Mouse (Mus musculus) telencephalon, adult 2 months (tissue): ENCODE measurements around the gene Fbxo5.

Experiments used
- DNase-seq: peaks from one replicate; pipeline ENCODE4 v3.0.0-alpha.2; 2011; ENCODE audit warnings: low read depth, low spot score

Gene Fbxo5

DNA sequence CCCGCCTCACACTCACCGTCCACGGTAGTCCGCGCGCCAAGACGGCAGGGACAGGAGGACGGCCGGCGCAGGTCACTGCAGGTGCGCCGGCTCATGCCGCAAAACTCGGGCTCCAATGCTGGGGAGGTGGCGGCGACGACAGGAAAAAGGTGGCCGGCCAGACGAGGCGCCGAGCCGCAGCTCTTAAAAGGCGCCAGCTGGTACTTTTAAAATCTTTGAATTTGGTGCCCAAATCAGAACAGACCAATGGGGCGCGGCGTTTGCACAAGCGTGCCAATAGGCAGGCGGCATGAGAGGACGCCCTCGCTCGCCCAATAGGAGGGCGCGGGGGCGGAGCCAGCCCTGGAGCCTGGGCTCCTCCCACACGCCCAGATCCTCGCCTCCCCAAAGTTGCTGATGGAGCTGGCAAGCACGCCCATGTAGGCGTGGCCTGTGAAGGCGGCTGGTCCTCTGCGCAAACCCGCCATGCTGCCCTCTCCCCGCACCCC lies at the start of gene Fbxo5:
TSS of gene Fbxo5 (minus strand) at position 358 of the 488 bp plus-strand sequence.
- DNase-seq = peak; percentile 99

- DNase-seq = peak; percentile 52
Measured at GRCm38 (mm10) chr10:5853290-5853868, 48.0 kb upstream of the Fbxo5 start.

GRCm38 (mm10) chr10:5846939-5847338 lies 41.5 kb upstream of the Fbxo5 start:
- peak; percentile 36 for DNase-seq

DNA sequence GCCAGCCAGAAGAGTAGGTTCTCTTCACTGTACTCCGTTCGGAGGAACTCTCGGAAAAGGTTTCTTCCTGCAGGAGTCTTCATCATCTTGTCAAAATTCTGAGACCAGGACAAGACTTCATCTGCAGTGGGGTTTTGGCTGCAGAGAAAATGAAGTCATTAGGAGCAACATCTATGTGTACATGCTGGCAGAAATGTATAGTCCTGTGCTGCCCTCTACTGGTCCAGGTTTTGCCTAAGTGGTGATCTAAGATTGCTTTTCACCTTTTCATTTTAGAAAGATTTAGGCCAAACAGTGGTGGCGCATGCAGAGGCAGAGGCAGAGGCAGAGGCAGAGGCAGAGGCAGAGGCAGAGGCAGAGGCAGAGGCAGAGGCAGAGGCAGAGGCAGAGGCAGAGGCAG lies 36.0 kb upstream of the Fbxo5 start:
- DNase-seq = peak; percentile 29

- DNase-seq = no peak
Measured at GRCm38 (mm10) chr10:5826336-5827025, 21.1 kb upstream of the Fbxo5 start.

GRCm38 (mm10) chr10:5824779-5825178 lies 19.4 kb upstream of the Fbxo5 start:
- DNase-seq = peak; percentile 55

DNA sequence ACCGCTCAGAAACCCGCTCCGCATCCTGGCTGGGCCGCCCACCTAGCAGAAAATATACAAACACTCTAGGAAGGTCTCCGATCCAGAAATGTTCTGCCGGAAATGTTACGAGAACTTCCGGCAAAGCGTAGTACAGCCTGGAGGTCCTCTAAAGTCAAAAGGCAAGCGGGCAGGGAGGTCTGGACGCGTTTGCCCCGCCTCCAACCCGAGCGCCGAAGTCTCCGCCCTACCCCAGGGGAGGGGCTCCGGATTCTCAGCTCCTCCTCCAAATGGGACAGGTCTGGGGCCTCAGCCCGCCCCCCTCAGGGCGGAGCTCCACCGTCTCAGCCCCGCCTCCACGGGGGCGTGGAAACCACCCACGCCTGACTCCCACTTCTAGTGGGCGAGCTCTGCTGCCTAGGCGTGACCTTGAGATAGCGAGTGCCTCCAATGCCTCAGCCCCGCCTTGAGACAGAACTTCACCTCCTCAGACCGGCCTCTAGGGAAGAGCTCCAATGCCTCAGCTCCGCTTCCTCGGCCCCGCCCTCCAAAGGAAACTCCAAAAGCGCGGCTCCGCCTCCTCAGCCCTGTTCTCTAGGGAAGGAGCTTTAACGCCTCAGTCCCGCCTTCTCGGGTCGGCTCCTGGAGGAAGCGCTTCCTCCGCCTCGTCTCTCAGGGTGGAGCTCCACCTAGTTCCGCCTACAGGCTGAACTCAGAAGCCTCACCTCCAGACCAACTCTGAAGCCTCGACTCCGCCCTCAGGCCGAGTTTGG lies 18.5 kb upstream of the Fbxo5 start, which contains the start of gene Mtrf1l:
TSS of gene Mtrf1l (minus strand) at position 171 of the 752 bp plus-strand sequence.
- peak; percentile 94 for DNase-seq

DNA sequence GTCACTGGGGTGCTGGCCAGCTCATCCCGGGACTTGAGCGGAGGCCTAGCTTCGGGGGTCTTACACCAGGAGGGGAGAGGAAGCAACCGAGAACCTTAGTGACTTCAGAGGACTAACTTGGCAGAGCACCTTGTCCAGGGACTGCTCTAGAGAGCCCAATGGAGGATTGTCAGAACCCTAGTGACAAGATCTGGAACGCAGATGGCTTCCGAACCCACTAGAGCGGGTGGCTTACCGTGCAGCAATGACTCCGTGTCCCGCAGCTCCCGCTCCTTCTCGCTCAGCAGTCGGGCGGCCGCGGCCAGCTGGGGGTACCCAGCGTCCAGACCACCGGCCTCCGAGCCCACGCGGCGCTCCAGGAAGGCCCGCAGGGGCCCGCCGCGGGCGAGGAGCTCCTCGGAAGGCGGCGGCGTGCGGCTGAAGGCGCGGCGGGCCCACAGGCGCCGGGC lies 17.9 kb upstream of the Fbxo5 start:
- DNase-seq = no peak

- DNase-seq = no peak
Measured at GRCm38 (mm10) chr10:5818772-5819171, 13.4 kb upstream of the Fbxo5 start.

DNA sequence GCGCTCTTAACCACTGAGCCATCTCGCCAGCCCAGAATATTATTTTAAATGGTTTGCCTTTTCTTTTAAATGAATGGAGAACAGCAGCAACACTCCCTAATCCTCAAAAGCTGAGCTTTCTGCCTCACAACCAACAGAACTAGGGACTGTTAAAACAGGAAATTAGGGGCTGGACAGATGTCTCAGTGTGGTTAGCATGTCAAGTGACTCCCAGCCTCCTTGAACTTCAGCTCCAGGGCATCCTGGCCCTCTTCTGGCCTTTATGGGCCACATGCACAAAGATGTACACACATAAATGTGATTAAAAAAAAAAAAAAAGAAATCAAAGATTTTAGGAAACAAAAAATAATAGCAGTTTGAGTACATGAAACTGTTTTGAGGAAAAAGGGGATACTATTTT lies 10.6 kb upstream of the Fbxo5 start:
- no peak for DNase-seq

DNA sequence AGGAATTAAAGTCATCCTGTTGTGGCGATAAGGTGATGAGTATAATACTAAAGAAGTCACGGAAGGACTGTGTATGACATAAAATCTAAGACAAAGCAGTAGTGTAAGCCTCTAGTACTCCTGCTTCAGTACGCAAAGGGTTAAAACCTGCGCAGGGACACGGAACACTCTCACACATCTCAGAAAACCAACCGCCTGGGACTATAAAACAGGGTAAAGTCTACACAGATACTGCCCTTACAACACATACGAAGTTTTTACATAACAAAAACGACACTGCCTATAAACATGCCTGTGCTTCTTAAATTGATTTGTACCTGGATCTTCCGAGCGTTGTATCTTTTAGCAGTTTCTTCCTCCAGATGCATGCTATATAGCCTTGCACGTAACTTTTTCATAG lies 8.3 kb upstream of the Fbxo5 start:
- no peak for DNase-seq

- no peak for DNase-seq
Measured at GRCm38 (mm10) chr10:5807683-5808082, 2.3 kb upstream of the Fbxo5 start.

GRCm38 (mm10) chr10:5806996-5807395 lies 1.6 kb upstream of the Fbxo5 start:
- no peak for DNase-seq

- peak; percentile 12 for DNase-seq
Measured at GRCm38 (mm10) chr10:5806416-5806815, 1.0 kb upstream of the Fbxo5 start.

- peak; percentile 95 for DNase-seq
Measured at GRCm38 (mm10) chr10:5805731-5806307, 419 bp upstream of the Fbxo5 start.

DNA sequence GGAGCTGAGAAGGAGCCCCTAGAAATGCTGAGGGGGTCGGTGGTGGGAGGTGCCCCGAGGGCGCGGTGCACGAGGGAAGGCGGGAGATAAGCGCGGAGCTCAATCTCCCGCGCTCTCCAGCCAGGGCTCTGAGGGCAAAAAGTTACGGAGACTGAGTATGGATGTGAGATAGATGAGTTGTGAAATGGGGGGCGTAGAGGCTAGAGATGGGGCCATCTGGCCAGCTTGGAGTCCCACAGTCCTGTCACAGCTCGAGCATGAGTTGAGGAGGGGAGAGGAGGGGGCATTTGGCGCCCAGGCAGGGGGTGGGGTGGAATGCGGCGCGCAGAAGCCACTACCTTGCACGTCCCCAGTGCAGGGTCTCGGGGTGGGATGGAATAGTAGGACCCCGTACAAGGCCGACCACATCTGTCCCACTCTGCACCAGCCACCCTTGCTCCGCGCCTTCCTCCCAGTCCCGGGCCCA lies 676 bp downstream of the Fbxo5 start:
- DNase-seq = no peak

GRCm38 (mm10) chr10:5803739-5804138 lies 1.7 kb downstream of the Fbxo5 start:
- no peak for DNase-seq

GRCm38 (mm10) chr10:5802866-5803265 lies 2.5 kb downstream of the Fbxo5 start:
- no peak for DNase-seq

DNA sequence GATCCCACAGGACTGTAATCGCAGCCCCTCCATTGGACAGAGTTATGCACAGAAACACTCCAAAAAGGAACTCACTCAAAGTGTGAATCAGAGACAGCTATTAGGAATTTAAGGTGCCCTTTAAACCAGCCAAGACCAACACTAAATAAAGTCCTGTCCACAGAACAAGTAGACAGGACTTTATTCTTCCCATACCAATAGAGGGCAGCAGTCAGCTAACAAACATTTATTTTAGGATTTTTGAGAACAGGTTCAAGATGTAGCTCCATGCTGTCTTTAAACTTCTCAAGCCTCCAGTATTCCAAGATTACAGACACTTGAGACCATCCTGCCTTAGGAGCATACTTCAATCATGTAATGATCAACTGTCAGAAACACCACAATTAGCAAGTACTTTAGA lies 4.9 kb downstream of the Fbxo5 start:
- no peak for DNase-seq

DNA sequence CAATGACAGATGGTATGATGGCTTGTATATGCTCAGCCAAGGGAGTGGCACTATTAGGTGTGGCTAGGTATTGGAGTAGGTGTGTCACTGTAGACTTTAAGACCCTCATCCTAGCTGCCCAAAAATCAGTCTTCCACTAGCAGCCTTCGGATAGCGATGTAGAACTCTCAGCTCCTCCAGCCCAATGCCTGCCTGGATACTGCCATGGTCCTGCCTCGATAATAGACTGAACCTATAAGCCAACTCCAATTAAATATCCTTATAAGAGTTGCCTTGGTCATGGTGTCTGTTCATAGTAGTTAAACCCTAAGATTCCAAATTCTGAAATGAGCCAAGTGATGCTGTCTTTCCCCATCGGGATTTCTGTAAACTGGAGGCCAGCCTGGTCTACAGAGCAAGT lies 7.3 kb downstream of the Fbxo5 start:
- no peak for DNase-seq

DNA sequence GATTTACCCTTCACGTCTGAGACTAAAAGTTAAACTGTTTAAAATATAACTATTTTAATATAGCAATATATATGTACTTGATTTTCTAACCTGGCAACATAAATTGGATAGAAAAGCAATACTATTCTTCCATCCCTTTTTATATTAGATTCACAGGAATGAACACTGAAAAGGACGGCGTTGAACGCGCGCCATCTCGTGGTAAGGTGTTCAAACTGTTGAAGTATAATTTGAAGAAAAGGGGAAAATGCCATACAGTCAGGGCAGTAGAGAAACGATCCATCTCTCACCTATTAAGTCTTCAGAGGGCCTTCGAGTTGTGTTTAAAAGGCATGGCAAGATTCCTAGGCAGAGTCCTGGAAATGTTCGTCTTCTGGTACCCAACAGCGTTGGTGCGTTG lies 14.7 kb downstream of the Fbxo5 start:
- no peak for DNase-seq

DNA sequence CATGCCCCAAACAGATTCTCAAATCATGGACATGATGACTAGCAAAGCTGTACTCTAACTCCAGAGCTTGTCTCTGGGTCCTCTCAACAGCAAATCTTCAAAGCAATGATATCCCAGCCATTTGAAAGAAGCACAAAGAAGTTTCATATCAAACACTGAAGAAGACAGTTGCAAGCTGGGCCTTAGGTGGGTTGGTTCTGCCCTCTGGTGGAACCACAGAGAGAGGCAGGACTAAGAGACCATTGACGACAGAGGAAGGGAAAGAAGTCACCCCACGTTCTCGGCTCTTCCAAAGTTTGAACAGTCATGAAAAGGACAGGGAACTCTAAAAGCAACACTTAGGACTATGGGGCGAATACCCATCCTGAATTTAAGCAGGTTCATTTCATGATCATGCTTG lies 18.5 kb downstream of the Fbxo5 start:
- DNase-seq = peak; percentile 19
